Comparison of ENCODE assay signal across 10 mouse cellular contexts in the genomic region with DNA sequence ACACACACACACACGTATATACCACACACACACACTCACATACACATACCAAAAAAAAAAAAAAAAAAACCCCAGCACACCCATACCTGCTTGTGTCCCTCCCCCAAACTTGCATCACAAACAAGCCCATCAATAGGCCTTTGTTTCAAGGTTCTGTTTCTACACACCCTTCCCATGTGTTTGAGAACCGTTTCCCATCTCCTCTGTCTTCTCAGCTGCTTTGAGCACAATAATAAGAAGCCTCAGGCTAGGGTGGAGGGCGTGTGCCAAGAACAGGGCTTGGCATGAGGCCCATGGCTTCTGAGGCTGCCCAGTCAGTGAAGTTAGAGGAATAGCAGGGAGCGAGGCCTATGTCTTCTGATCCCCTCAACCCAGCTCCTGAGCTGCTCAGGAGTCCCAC. TPM values are rescaled to one million over a fixed set of nuclear protein-coding genes. Genes with fewer than 3 reads are reported as not detected.
DNase-seq lines count a peak whose midpoint lies in the region; ATAC-seq and TF ChIP-seq lines count a peak whose summit lies in the region.
"Had no signal": no experiment of that assay in that cellular context is flagged by ENCODE, and none has a peak within 500 bp of the region (broad histone marks: within the 10 kb centered on the region; RNA-seq: fewer than 3 reads in every experiment).

No protein-coding gene starts in this region.

- no peaks in the 10 kb centered on the region for H3K9me3 ChIP-seq in limb, embryonic 14.5 days (ENCODE audit: control insufficient read depth, low read length)
- no peaks in the 10 kb centered on the region for H3K9me3 ChIP-seq in limb, embryonic 10.5 days (replicated peaks)
- H3K9me3 ChIP-seq: liver, embryonic 15.5 days had no signal

- no peaks in the 10 kb centered on the region for H3K4me1 ChIP-seq in cerebellum, adult 2 months (ENCODE audit: control insufficient read depth, insufficient read depth, low read length)
- H3K4me1 ChIP-seq in limb, embryonic 14.5 days (ENCODE audit: control insufficient read depth, insufficient read depth, low read length), result peaks cover 18% of the 10 kb centered on the region
- peaks cover 22% of the 10 kb centered on the region for H3K4me1 ChIP-seq in limb, embryonic 10.5 days
- H3K4me1 ChIP-seq: liver, embryonic 15.5 days had no signal

- no peak for TF ChIP-seq POLR2A in cerebellum, adult 2 months (IDR thresholded peaks at IDR 0.05; ENCODE audit: borderline replicate concordance, insufficient read depth, low read length)
- TF ChIP-seq POLR2A in limb, embryonic 14.5 days (IDR thresholded peaks at IDR 0.05; ENCODE audit: borderline replicate concordance, extremely low read depth, insufficient read depth, insufficient read length), result no peak

- no peak overlapping the region for H3K4me2 ChIP-seq in limb, embryonic 14.5 days (replicated peaks; ENCODE audit: low read depth, low read length, severe bottlenecking)
- H3K4me2 ChIP-seq: liver, embryonic 15.5 days had no signal

- 40% methylated on average over 4 of the region's 4 CpGs for WGBS in cerebellum, adult 2 months
- 37% methylated on average over 3 of the region's 4 CpGs for WGBS in limb, embryonic 14.5 days
- 79% methylated on average over 3 of the region's 4 CpGs for WGBS in limb, embryonic 10.5 days

- no peaks in the 10 kb centered on the region for H3K36me3 ChIP-seq in limb, embryonic 14.5 days (ENCODE audit: control insufficient read depth, insufficient read depth, low read length)
- no peaks in the 10 kb centered on the region for H3K36me3 ChIP-seq in limb, embryonic 10.5 days
- H3K36me3 ChIP-seq: liver, embryonic 15.5 days had no signal

- H3K9ac ChIP-seq in limb, embryonic 14.5 days (ENCODE audit: low read depth, low read length, severe bottlenecking), result no peak overlapping the region
- H3K9ac ChIP-seq: liver, embryonic 15.5 days had no signal

- ATAC-seq in limb, embryonic 14.5 days (ENCODE audit: low FRiP score, low read depth), result no peak
- no peak for ATAC-seq in granulocyte monocyte progenitor cell, adult 5-6 weeks (replicated peaks; ENCODE audit: poor library complexity, severe bottlenecking)

- H3K4me3 ChIP-seq in cerebellum, adult 2 months (replicated peaks; ENCODE audit: insufficient read depth, low read depth, low read length), result no peak overlapping the region
- H3K4me3 ChIP-seq in limb, embryonic 14.5 days (replicated peaks; ENCODE audit: low read length), result no peak overlapping the region
- H3K4me3 ChIP-seq in limb, embryonic 10.5 days, result no peak overlapping the region
- H3K4me3 ChIP-seq: liver, embryonic 15.5 days had no signal

- peak; percentile 21 to 32 for DNase-seq in cerebellum, adult 2 months
- no peak for DNase-seq in cerebellum, adult 9-10 months
- peak; percentile 35 for DNase-seq in limb, embryonic 14.5 days (ENCODE audit: low spot score)
- no peak for DNase-seq in limb, embryonic 10.5 days (ENCODE audit: low spot score)
- DNase-seq in adrenal gland, postnatal 10 days, result peak; percentile 69
- peak; percentile 45 for DNase-seq in lung, postnatal 25 days (ENCODE audit: low spot score)
- no peak for DNase-seq in kidney, adult 9 months
- DNase-seq: kidney, postnatal 4 days had no signal

- TF ChIP-seq CTCF in cerebellum, adult 2 months (IDR thresholded peaks at IDR 0.05; ENCODE audit: borderline replicate concordance, insufficient read depth, low read depth, low read length), result no peak

- no peak overlapping the region for H3K27ac ChIP-seq in cerebellum, adult 2 months (ENCODE audit: insufficient read depth, low read length)
- H3K27ac ChIP-seq in limb, embryonic 14.5 days (replicated peaks; ENCODE audit: low read depth, low read length), result no peak overlapping the region
- no peak overlapping the region for H3K27ac ChIP-seq in limb, embryonic 10.5 days
- H3K27ac ChIP-seq: liver, embryonic 15.5 days had no signal

- no peaks in the 10 kb centered on the region for H3K27me3 ChIP-seq in cerebellum, adult 2 months (ENCODE audit: control insufficient read depth, insufficient read depth, low read length)
- no peaks in the 10 kb centered on the region for H3K27me3 ChIP-seq in limb, embryonic 14.5 days (ENCODE audit: control insufficient read depth, insufficient read depth, low read length)
- peaks cover 11% of the 10 kb centered on the region; the same call in 1 of the 2 replicates for H3K27me3 ChIP-seq in limb, embryonic 10.5 days (ENCODE audit: low read depth, poor library complexity, severe bottlenecking)

RNA-seq across cellular contexts. Expression of gene Inhbb, which starts 31.7 kb away (rescaled TPM):
- polyA plus RNA-seq in cerebellum, adult 2 months (2012; rRNA removed), result 5.6 and 6.1 TPM in 2 replicates
- polyA plus RNA-seq in limb, embryonic 14.5 days (2012; rRNA removed), result 2.8 and 2.9 TPM in 2 replicates
- 1.5 and 1.6 TPM in 2 replicates for polyA plus RNA-seq in limb, embryonic 14.5 days (2014; fragmentation: Nextera tagmentation; extraction: Ambion mirVana)
- polyA plus RNA-seq in limb, embryonic 10.5 days (2016; fragmentation: Nextera tagmentation; extraction: Ambion mirVana), result 0.06 and 0.09 TPM in 2 replicates
- 1 to 10 TPM; 5.5 to 7.7 TPM for total RNA-seq in adrenal gland, postnatal 10 days (2021)
- total RNA-seq in granulocyte monocyte progenitor cell, adult 5-6 weeks (2014; fragmentation: Nextera tagmentation), result not detected in 2 replicates
- total RNA-seq in granulocyte monocyte progenitor cell, adult 5-6 weeks (2017), result not detected in 2 replicates

RNA-seq across cellular contexts. Expression of gene Ralb, which starts 50.9 kb away (rescaled TPM):
- polyA plus RNA-seq in cerebellum, adult 2 months (2012; rRNA removed), result 24.5 and 25.1 TPM in 2 replicates
- 45.3 and 49.4 TPM in 2 replicates for polyA plus RNA-seq in limb, embryonic 14.5 days (2012; rRNA removed)
- 110 TPM in 2 replicates for polyA plus RNA-seq in limb, embryonic 14.5 days (2014; fragmentation: Nextera tagmentation; extraction: Ambion mirVana)
- polyA plus RNA-seq in limb, embryonic 10.5 days (2016; fragmentation: Nextera tagmentation; extraction: Ambion mirVana), result 106 and 112 TPM in 2 replicates
- 10 to 100 TPM; 61.2 to 65.9 TPM for total RNA-seq in adrenal gland, postnatal 10 days (2021)
- total RNA-seq in granulocyte monocyte progenitor cell, adult 5-6 weeks (2014; fragmentation: Nextera tagmentation), result 24.0 and 26.9 TPM in 2 replicates
- total RNA-seq in granulocyte monocyte progenitor cell, adult 5-6 weeks (2017), result 22.7 and 27.5 TPM in 2 replicates

Comparison
In these comparisons a context has a peak if more than half of its experiments do, and no peak if none do; other contexts are left out.
1. DNase-seq: peak in cerebellum, adult 2 months (2 of 2), limb, embryonic 14.5 days (single experiment), adrenal gland, postnatal 10 days (single experiment) and lung, postnatal 25 days (single experiment); none in cerebellum, adult 9-10 months (single experiment), limb, embryonic 10.5 days (single experiment) and kidney, adult 9 months (single experiment).